Mouse (Mus musculus) ES-E14 (cell line): Measurements from ENCODE around the gene Tex19.1.

Source experiments
- HCFC1 ChIP-seq: IDR thresholded peaks from 2 replicates; pipeline ENCODE4 v1.6.1; 2012; ENCODE audit warnings: low read length, inconsistent platforms, borderline replicate concordance; ENCODE audit not compliant: insufficient read depth
- MAFK ChIP-seq: IDR thresholded peaks from 2 replicates; pipeline ENCODE4 v1.6.1; 2014; ENCODE audit warnings: mild to moderate bottlenecking, low read depth, low read length, inconsistent platforms; ENCODE audit not compliant: insufficient read depth
- ZC3H11A ChIP-seq: IDR thresholded peaks from 2 replicates; pipeline ENCODE4 v1.6.1; 2012; ENCODE audit warnings: low read depth, mild to moderate bottlenecking, inconsistent platforms, low read length, borderline replicate concordance
- ZNF384 ChIP-seq: IDR thresholded peaks from 2 replicates; pipeline ENCODE4 v1.6.1; 2012; ENCODE audit warnings: low read depth, low read length, inconsistent platforms

GRCm38 (mm10) chr11:121173203-121173602 lies 27.3 kb downstream of the Tex19.1 start:
- TF ChIP-seq ZNF384 (no peak), ZC3H11A (no peak), HCFC1 (no peak), MAFK (no peak)
